Mouse (Mus musculus) E14TG2a.4 (cell line): ENCODE results near the gene Dnaja3.

Experiments
- H3K27me3 ChIP-seq: 2 replicates; pipeline ENCODE4 v1.6.1; 2014; ENCODE audit warnings: low read length, control low read depth; ENCODE audit not compliant: insufficient read depth
- H3K36me3 ChIP-seq: 2 replicates; pipeline ENCODE4 v1.6.1; 2014; ENCODE audit warnings: low read length, control low read depth; ENCODE audit not compliant: insufficient read depth
- H3K4me1 ChIP-seq: replicated peaks from 2 replicates; pipeline ENCODE4 v1.6.1; 2014; ENCODE audit warnings: low read depth, low read length, control low read depth
- H3K4me3 ChIP-seq: replicated peaks from 2 replicates; pipeline ENCODE4 v1.5.1; 2014; ENCODE audit warnings: mild to moderate bottlenecking, low read length
- H3K9me3 ChIP-seq: 2 replicates; pipeline ENCODE4 v1.6.1; 2014; ENCODE audit warnings: low read length, control low read depth
- CTCF ChIP-seq: conservative IDR thresholded peaks from 2 replicates; pipeline ENCODE4 v1.5.1; 2014; ENCODE audit warnings: low read length
- NANOG ChIP-seq: IDR thresholded peaks from 2 replicates; pipeline ENCODE4 v1.6.1; 2014; ENCODE audit warnings: borderline replicate concordance, low read length, mixed read lengths
- POU5F1 ChIP-seq: IDR thresholded peaks from 2 replicates; pipeline ENCODE4 v1.6.1; 2014; ENCODE audit warnings: low read length, borderline replicate concordance

Dnaja3 gene

GRCm38 (mm10) chr16:4597296-4597695 is 42.5 kb upstream of the Dnaja3 start:
- no peaks in the 10 kb centered on the region for H3K9me3 ChIP-seq
- no peak for TF ChIP-seq POU5F1
- no peak for TF ChIP-seq CTCF
- no peak for TF ChIP-seq NANOG
- H3K4me3 ChIP-seq = peak overlapping the region; percentile 90
- no peaks in the 10 kb centered on the region for H3K27me3 ChIP-seq
- peaks cover 89% of the 10 kb centered on the region for H3K4me1 ChIP-seq
- peaks cover 8% of the 10 kb centered on the region for H3K36me3 ChIP-seq

- no peaks in the 10 kb centered on the region for H3K27me3 ChIP-seq
- H3K4me3 ChIP-seq = peak overlapping the region; percentile 90
These were observed 41.7 kb upstream of the Dnaja3 start for GRCm38 (mm10) chr16:4598041-4598440.

GRCm38 (mm10) chr16:4598891-4599543 is 40.8 kb upstream of the Dnaja3 start:
- Histone ChIP-seq H3K36me3 (peaks cover 8% of the 10 kb centered on the region), H3K4me1 (peaks cover 90% of the 10 kb centered on the region), H3K4me3 (peak overlapping the region; percentile 90), H3K9me3 (no peaks in the 10 kb centered on the region), H3K27me3 (no peaks in the 10 kb centered on the region)
- no peak for TF ChIP-seq POU5F1
- no peak for TF ChIP-seq CTCF
- no peak for TF ChIP-seq NANOG

More at GRCm38 (mm10) chr16:4598041-4598440, 41.7 kb upstream of the Dnaja3 start:
- H3K4me1 ChIP-seq = peaks cover 89% of the 10 kb centered on the region
- TF ChIP-seq NANOG (no peak), CTCF (no peak), POU5F1 (no peak)
- no peaks in the 10 kb centered on the region for H3K9me3 ChIP-seq
- H3K36me3 ChIP-seq = peaks cover 8% of the 10 kb centered on the region

- no peaks in the 10 kb centered on the region for H3K9me3 ChIP-seq
- H3K27me3 ChIP-seq = no peaks in the 10 kb centered on the region
- no peak for TF ChIP-seq CTCF
- no peak for TF ChIP-seq NANOG
- TF ChIP-seq POU5F1 = no peak
- H3K4me3 ChIP-seq = peak overlapping the region; percentile 90; the same call in 1 of the 2 replicates
- peaks cover 96% of the 10 kb centered on the region for H3K4me1 ChIP-seq
- peaks cover 8% of the 10 kb centered on the region for H3K36me3 ChIP-seq
These were observed 40.2 kb upstream of the Dnaja3 start for GRCm38 (mm10) chr16:4599616-4600015.

GRCm38 (mm10) chr16:4600701-4601310 is 39.0 kb upstream of the Dnaja3 start:
- H3K4me3 ChIP-seq = peak overlapping the region; percentile 63
- TF ChIP-seq CTCF (no peak), NANOG (no peak), POU5F1 (no peak)
- H3K27me3 ChIP-seq = no peaks in the 10 kb centered on the region
- H3K9me3 ChIP-seq = no peaks in the 10 kb centered on the region
- H3K4me1 ChIP-seq = peaks cover 100% of the 10 kb centered on the region
- peaks cover 8% of the 10 kb centered on the region for H3K36me3 ChIP-seq

- TF ChIP-seq POU5F1 (no peak), CTCF (no peak), NANOG (no peak; the same call in 1 of the 2 replicates)
These were observed 37.6 kb upstream of the Dnaja3 start for GRCm38 (mm10) chr16:4602189-4602588.

GRCm38 (mm10) chr16:4602766-4603452 is 36.9 kb upstream of the Dnaja3 start:
- TF ChIP-seq POU5F1 (no peak), CTCF (no peak), NANOG (no peak)

More at GRCm38 (mm10) chr16:4602189-4602588, 37.6 kb upstream of the Dnaja3 start:
- Histone ChIP-seq H3K27me3 (no peaks in the 10 kb centered on the region), H3K4me1 (peaks cover 100% of the 10 kb centered on the region), H3K36me3 (peaks cover 13% of the 10 kb centered on the region), H3K4me3 (peak overlapping the region; percentile 63), H3K9me3 (no peaks in the 10 kb centered on the region)

GRCm38 (mm10) chr16:4603453-4603837 is 36.3 kb upstream of the Dnaja3 start:
- Histone ChIP-seq H3K4me3 (peak overlapping the region; percentile 63), H3K27me3 (no peaks in the 10 kb centered on the region), H3K4me1 (peaks cover 100% of the 10 kb centered on the region), H3K36me3 (peaks cover 23% of the 10 kb centered on the region), H3K9me3 (no peaks in the 10 kb centered on the region)
- TF ChIP-seq NANOG (no peak), CTCF (no peak), POU5F1 (no peak)

More at GRCm38 (mm10) chr16:4602766-4603452, 36.9 kb upstream of the Dnaja3 start:
- Histone ChIP-seq H3K4me1 (peaks cover 100% of the 10 kb centered on the region), H3K36me3 (peaks cover 17% of the 10 kb centered on the region), H3K27me3 (no peaks in the 10 kb centered on the region), H3K9me3 (no peaks in the 10 kb centered on the region), H3K4me3 (peak overlapping the region; percentile 63)
